Mouse (Mus musculus) liver, embryonic 14.5 days (tissue): ENCODE data around the gene Vps16.

ENCODE experiments used
- CTCF ChIP-seq: IDR thresholded peaks from 2 replicates; pipeline ENCODE4 v1.5.1; 2016; ENCODE audit warnings: antibody characterized with exemption, low read depth, control low read depth
- EP300 ChIP-seq: IDR thresholded peaks from 2 replicates; pipeline ENCODE4 v1.6.1; 2016; ENCODE audit warnings: antibody characterized with exemption, low read depth

DNA sequence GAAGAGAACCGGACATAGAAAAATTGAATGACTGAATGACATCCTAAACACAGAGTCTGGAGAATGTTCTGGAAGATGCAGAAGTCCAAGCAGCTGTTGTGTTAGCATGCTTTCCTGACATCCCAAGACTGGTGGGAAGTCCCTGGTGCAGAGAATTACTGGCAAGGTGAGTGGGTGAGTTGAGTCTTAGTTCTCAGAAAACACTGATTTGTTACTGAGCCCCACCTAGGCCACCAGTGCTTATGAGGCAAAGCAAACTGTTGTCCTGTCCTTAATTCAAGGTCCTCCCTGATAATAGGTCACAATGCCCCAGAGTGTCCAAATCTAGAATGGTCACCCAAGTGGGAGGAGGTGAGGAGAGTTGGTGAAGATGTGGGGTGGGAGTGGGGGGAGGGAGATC is 19.2 kb upstream of the Vps16 start, which contains the start of the genes Gm28372 and 1700020A23Rik:
- no peak for TF ChIP-seq CTCF
- no peak for TF ChIP-seq EP300
